Comparison of ENCODE assay signal across 8 mouse cellular contexts in genomic region chr3:30219891-30220290, GRCm38 (mm10).
DNase-seq lines count a peak whose midpoint lies in the region; ATAC-seq lines count a peak whose summit lies in the region.

No protein-coding gene starts in this region.

- H3K9me3 ChIP-seq in heart, embryonic 15.5 days (replicated peaks), result no peaks in the 10 kb centered on the region
- H3K9me3 ChIP-seq in embryonic facial prominence, embryonic 13.5 days, result no peaks in the 10 kb centered on the region
- H3K9me3 ChIP-seq in hindbrain, embryonic 16.5 days (ENCODE audit: control insufficient read depth, low read length), result no peaks in the 10 kb centered on the region
- H3K9me3 ChIP-seq in midbrain, embryonic 13.5 days, result no peaks in the 10 kb centered on the region

- WGBS in heart, embryonic 15.5 days, result 54% methylated on average over 8 of the region's 8 CpGs
- 25% methylated on average over 8 of the region's 8 CpGs for WGBS in embryonic facial prominence, embryonic 13.5 days
- 31% methylated on average over 8 of the region's 8 CpGs for WGBS in hindbrain, embryonic 16.5 days
- WGBS in midbrain, embryonic 13.5 days, result 11% methylated on average over 8 of the region's 8 CpGs

- H3K4me1 ChIP-seq in heart, embryonic 15.5 days (replicated peaks), result peaks cover 7% of the 10 kb centered on the region
- peaks cover 11% of the 10 kb centered on the region for H3K4me1 ChIP-seq in embryonic facial prominence, embryonic 13.5 days
- H3K4me1 ChIP-seq in hindbrain, embryonic 16.5 days (ENCODE audit: control insufficient read depth, insufficient read depth, low read depth, low read length), result peaks cover 8% of the 10 kb centered on the region
- H3K4me1 ChIP-seq in midbrain, embryonic 13.5 days (replicated peaks), result peaks cover 35% of the 10 kb centered on the region

- no peak for DNase-seq in heart, adult 9 months (ENCODE audit: low spot score in 2 of 2)
- no peak for DNase-seq in thymus, postnatal 25 days
- DNase-seq in frontal cortex, postnatal 25 days (ENCODE audit: low spot score in 2 of 2), result no peak

- no peaks in the 10 kb centered on the region for H3K36me3 ChIP-seq in heart, embryonic 15.5 days
- H3K36me3 ChIP-seq in embryonic facial prominence, embryonic 13.5 days, result no peaks in the 10 kb centered on the region
- H3K36me3 ChIP-seq in hindbrain, embryonic 16.5 days (ENCODE audit: control insufficient read depth, insufficient read depth, low read length), result no peaks in the 10 kb centered on the region
- H3K36me3 ChIP-seq in midbrain, embryonic 13.5 days, result no peaks in the 10 kb centered on the region

- H3K4me3 ChIP-seq in heart, embryonic 15.5 days, result peak overlapping the region; percentile 39
- peak overlapping the region; percentile 35 for H3K4me3 ChIP-seq in embryonic facial prominence, embryonic 13.5 days
- H3K4me3 ChIP-seq in hindbrain, embryonic 16.5 days (ENCODE audit: low read length), result peak overlapping the region; percentile 32
- peak overlapping the region; percentile 25 for H3K4me3 ChIP-seq in midbrain, embryonic 13.5 days (replicated peaks)

- H3K27me3 ChIP-seq in heart, embryonic 15.5 days, result no peaks in the 10 kb centered on the region
- H3K27me3 ChIP-seq in embryonic facial prominence, embryonic 13.5 days, result peaks cover 36% of the 10 kb centered on the region
- peaks cover 3% of the 10 kb centered on the region for H3K27me3 ChIP-seq in hindbrain, embryonic 16.5 days (replicated peaks; ENCODE audit: control insufficient read depth, insufficient read depth, low read length)
- peaks cover 69% of the 10 kb centered on the region for H3K27me3 ChIP-seq in midbrain, embryonic 13.5 days

- H3K9ac ChIP-seq in heart, embryonic 15.5 days, result no peak overlapping the region
- 0 out of 2 replicates have a peak overlapping the region, but pooled peaks have one; percentile 11 for H3K9ac ChIP-seq in embryonic facial prominence, embryonic 13.5 days
- H3K9ac ChIP-seq in hindbrain, embryonic 16.5 days (ENCODE audit: low read depth, low read length), result no peak overlapping the region
- H3K9ac ChIP-seq in midbrain, embryonic 13.5 days (replicated peaks), result no peak overlapping the region

- no peak for ATAC-seq in heart, embryonic 15.5 days (replicated peaks; ENCODE audit: insufficient number of reproducible peaks, insufficient read depth, low FRiP score, low read depth)
- no peak for ATAC-seq in embryonic facial prominence, embryonic 13.5 days (ENCODE audit: insufficient number of reproducible peaks, insufficient read depth, low FRiP score, low TSS enrichment, low read depth)
- ATAC-seq in hindbrain, embryonic 16.5 days, result no peak
- ATAC-seq in midbrain, embryonic 13.5 days, result no peak
- no peak for ATAC-seq in inflammation-experienced regulatory T-cells, adult 6 months

- no peak overlapping the region for H3K27ac ChIP-seq in heart, embryonic 15.5 days
- H3K27ac ChIP-seq in embryonic facial prominence, embryonic 13.5 days, result no peak overlapping the region
- no peak overlapping the region for H3K27ac ChIP-seq in hindbrain, embryonic 16.5 days (ENCODE audit: low read depth, low read length)
- no peak overlapping the region for H3K27ac ChIP-seq in midbrain, embryonic 13.5 days

- H3K4me2 ChIP-seq in heart, embryonic 15.5 days, result peak overlapping the region; percentile 59
- H3K4me2 ChIP-seq in embryonic facial prominence, embryonic 13.5 days, result peak overlapping the region; percentile 61
- H3K4me2 ChIP-seq in hindbrain, embryonic 16.5 days (ENCODE audit: low read length), result peak overlapping the region; percentile 65
- H3K4me2 ChIP-seq in midbrain, embryonic 13.5 days (replicated peaks), result peak overlapping the region; percentile 53
